Mouse (Mus musculus) neutrophil, adult 59 days (primary cell): Measurements from ENCODE around the gene Cpb1. TPM values are rescaled to one million over a fixed set of nuclear protein-coding genes. Genes with fewer than 3 reads are reported as not detected.

Experiments
- total RNA-seq, 2 experiments: library from RNA; stranded (reverse); gene quantifications; 1 replicate in 1 of 2; 2 replicates in 1 of 2; pipeline ENCODE4 v1.2.4; 2023

The Cpb1 gene
- total RNA-seq, result not detected

GRCm38 (mm10) chr3:20275633-20276032, at the start of gene Cpb1:
Gene Cpb1, minus strand, starts transcription at chr3:20275733.

GRCm38 (mm10) chr3:20242050-20242449, 33.5 kb downstream of the Cpb1 start, which contains the start of gene Cpa3:
Gene Cpa3, minus strand, starts transcription at chr3:20242181.

Other genes starting within 250 kb of the Cpb1 start
- gene Hps3, start 240.4 kb downstream of the Cpb1 start, total RNA-seq, result 10 to 100 TPM; 63.6 to 89.2 TPM
- 10 to 100 TPM; 31.8 to 36.8 TPM for gene Hltf, start 217.9 kb downstream of the Cpb1 start, total RNA-seq
- 100 to 1,000 TPM; 131 to 145 TPM for gene Gyg, start 120.4 kb downstream of the Cpb1 start, total RNA-seq
- gene Cpa3, start 33.6 kb downstream of the Cpb1 start, total RNA-seq, result 10 to 100 TPM in 1 of 2 experiments, 1 to 10 TPM in 1; 7.5 to 13.2 TPM
- gene Agtr1b, start 91.4 kb upstream of the Cpb1 start, total RNA-seq, result not detected